Mouse (Mus musculus): ENCODE results near the gene Tmem175. TPM values are rescaled to one million over a fixed set of nuclear protein-coding genes. Genes with fewer than 3 reads are reported as not detected.

The Tmem175 gene
- polyA plus RNA-seq, 1 experiment from 2014 or later = 26.4 TPM

DNA sequence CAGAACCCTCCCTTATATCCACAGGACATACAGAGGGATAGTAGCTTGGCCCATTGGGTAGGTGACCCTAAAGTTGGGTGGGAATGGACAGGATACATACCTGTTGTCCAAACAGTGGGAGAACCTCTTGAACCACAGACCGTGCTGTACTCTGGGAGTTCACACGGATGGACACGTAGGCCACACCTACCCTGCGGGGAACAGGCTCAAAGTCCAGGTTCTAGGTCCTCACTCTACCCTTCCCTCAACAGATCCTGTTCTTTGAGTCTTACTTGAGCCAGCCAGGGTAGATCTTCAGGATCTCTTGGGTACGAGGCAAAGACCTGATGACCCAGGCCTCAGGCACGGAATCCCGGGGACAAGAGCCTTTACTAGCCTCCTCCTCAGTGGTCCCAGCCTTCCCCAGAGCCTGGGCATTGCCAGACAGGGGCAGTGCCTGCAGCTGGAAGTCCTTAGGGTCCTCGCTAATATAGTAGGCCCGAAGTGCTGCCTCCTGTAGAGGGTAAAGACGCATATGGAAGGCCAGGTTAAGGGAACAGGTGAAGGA lies 24.9 kb downstream of the Tmem175 start:
- no peaks in the 10 kb centered on the region for H3K27me3 ChIP-seq (ENCODE audit: insufficient read depth, low read length)
- ATAC-seq (ENCODE audit: insufficient read depth) = no peak
- no peak for DNase-seq
- no peak overlapping the region for H3K9ac ChIP-seq
- no peak overlapping the region for H3K4me3 ChIP-seq (ENCODE audit: low read depth, low read length)
- no peak for TF ChIP-seq CTCF (IDR thresholded peaks at IDR 0.05; ENCODE audit: low read depth)
- no peaks in the 10 kb centered on the region for H3K4me1 ChIP-seq (ENCODE audit: insufficient read depth)
- 92% methylated on average over 10 of the region's 10 CpGs for WGBS
- H3K4me2 ChIP-seq = no peak overlapping the region
- H3K36me3 ChIP-seq (ENCODE audit: insufficient read depth) = peaks cover 80% of the 10 kb centered on the region
- no peaks in the 10 kb centered on the region for H3K9me3 ChIP-seq (ENCODE audit: low read depth, low read length)
- no peak overlapping the region for H3K27ac ChIP-seq (ENCODE audit: low read depth)

DNA sequence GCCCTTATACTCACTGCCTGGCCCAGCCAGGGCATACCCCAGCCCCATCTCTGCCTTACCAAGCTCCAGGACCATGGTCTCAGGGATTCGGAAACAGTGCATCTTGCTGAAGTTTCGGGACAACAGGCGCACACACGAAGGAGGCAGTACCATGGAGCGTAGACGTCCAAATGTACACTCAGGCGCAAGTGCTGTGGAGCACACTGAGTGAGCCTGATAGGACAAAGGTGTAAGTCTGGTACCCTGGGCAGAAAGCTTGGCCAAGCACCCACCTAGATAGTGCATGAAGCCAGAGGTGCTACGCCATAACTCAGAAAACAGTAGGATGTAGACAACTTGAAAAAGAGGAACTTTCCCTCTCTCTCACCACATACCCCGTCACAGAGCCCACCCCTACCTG lies 25.8 kb downstream of the Tmem175 start:
- H3K4me3 ChIP-seq (ENCODE audit: low read depth, low read length) = no peak overlapping the region
- WGBS = 92% methylated on average over 9 of the region's 9 CpGs
- no peak overlapping the region for H3K9ac ChIP-seq
- no peak overlapping the region for H3K4me2 ChIP-seq
- H3K4me1 ChIP-seq (ENCODE audit: insufficient read depth) = no peaks in the 10 kb centered on the region
- H3K9me3 ChIP-seq (ENCODE audit: low read depth, low read length) = no peaks in the 10 kb centered on the region
- DNase-seq = no peak
- no peak overlapping the region for H3K27ac ChIP-seq (ENCODE audit: low read depth)
- no peaks in the 10 kb centered on the region for H3K27me3 ChIP-seq (ENCODE audit: insufficient read depth, low read length)
- ATAC-seq (ENCODE audit: insufficient read depth) = no peak
- TF ChIP-seq CTCF (IDR thresholded peaks at IDR 0.05; ENCODE audit: low read depth) = no peak
- H3K36me3 ChIP-seq (ENCODE audit: insufficient read depth) = peaks cover 72% of the 10 kb centered on the region

DNA sequence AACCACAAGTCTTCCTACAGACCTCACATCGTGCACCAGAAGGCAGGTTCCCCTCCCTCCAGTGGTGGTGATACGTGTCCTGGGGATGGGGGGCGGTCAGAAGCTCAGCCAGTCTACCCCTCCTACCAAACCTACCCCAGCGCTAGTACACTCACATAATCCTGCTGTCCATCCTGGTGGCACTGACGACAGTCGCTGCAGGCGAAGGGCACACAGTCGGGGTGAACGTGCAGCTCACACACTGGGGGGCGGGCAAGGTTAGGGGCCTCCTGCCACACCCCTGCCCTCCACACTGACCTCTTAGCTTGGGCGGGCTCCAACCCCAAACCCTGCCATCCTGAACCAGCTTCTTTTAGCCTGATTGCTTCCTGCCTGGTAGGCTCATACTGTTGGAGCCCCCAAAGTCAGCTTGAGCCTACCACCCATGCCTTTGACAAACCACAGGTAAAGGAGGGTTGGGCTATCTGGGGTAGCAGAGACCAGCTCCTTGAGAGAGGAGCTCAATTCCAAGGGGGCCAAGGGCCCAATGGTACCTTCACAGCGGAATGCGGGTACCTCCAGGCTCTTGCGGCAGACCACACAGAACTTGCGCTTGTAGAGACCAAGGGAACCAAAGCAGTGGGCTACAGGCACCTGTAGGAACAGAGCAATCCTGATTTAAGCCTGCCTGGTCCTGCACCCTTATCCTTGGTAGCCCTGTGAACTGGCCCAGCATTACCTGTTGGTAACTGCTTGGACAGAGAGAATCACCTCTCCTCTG lies 26.5 kb downstream of the Tmem175 start:
- peaks cover 65% of the 10 kb centered on the region for H3K36me3 ChIP-seq (ENCODE audit: insufficient read depth)
- no peak overlapping the region for H3K27ac ChIP-seq (ENCODE audit: low read depth)
- no peak overlapping the region for H3K4me2 ChIP-seq
- ATAC-seq (ENCODE audit: insufficient read depth) = no peak
- TF ChIP-seq CTCF (IDR thresholded peaks at IDR 0.05; ENCODE audit: low read depth) = no peak
- no peak overlapping the region for H3K4me3 ChIP-seq (ENCODE audit: low read depth, low read length)
- H3K4me1 ChIP-seq (ENCODE audit: insufficient read depth) = no peaks in the 10 kb centered on the region
- no peaks in the 10 kb centered on the region for H3K27me3 ChIP-seq (ENCODE audit: insufficient read depth, low read length)
- H3K9ac ChIP-seq = no peak overlapping the region
- 89% methylated on average over 15 of the region's 15 CpGs for WGBS
- no peak for DNase-seq
- no peaks in the 10 kb centered on the region for H3K9me3 ChIP-seq (ENCODE audit: low read depth, low read length)

DNA sequence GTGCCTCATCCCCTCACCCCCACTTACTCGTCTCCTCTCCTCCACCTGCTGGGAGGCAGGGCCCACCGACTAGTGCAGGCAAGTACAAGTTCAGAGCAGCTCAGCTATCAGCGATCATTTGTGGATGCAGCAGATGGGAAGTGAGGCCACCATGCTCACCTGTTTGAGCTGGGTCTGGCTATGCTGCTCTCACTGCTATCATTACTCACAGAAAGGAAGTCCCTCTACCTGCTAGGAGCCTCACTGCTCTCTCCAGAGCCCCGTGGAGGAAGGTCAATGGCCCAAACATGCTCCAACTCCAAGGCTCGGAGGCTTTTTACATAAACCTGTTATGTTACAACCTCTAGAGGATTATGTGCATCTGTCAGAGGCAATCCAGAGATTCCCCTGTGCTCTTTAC lies 27.8 kb downstream of the Tmem175 start:
- Histone ChIP-seq H3K27ac (ENCODE audit: low read depth) (no peak overlapping the region), H3K4me3 (ENCODE audit: low read depth, low read length) (no peak overlapping the region), H3K4me1 (ENCODE audit: insufficient read depth) (no peaks in the 10 kb centered on the region), H3K4me2 (no peak overlapping the region), H3K9ac (no peak overlapping the region), H3K9me3 (ENCODE audit: low read depth, low read length) (no peaks in the 10 kb centered on the region), H3K27me3 (ENCODE audit: insufficient read depth, low read length) (no peaks in the 10 kb centered on the region), H3K36me3 (ENCODE audit: insufficient read depth) (peaks cover 55% of the 10 kb centered on the region)
- ATAC-seq (ENCODE audit: insufficient read depth) (no peak), DNase-seq (no peak)
- no peak for TF ChIP-seq CTCF (IDR thresholded peaks at IDR 0.05; ENCODE audit: low read depth)
- WGBS = 74% methylated on average over 5 of the region's 5 CpGs

DNA sequence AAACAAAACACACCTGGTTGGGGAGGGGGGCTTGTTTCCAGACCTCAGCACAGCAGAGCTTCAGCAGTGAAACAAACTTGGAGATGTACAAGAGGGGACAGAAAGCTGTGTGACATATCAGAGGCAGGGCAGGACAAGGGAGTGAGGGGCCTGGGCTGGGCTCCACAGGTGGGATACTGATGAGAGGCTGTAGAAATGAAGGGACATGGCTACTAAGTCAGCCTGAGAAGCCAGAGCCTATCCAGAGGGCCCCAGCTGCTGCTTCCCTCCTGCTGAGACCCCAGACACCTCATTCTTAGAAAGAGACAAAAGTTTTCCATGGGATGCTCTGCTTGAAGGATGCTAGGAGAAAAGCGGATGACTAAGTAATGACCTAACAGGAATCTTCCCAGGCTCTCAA lies 29.0 kb downstream of the Tmem175 start:
- H3K27me3 ChIP-seq (ENCODE audit: insufficient read depth, low read length) = no peaks in the 10 kb centered on the region
- no peaks in the 10 kb centered on the region for H3K4me1 ChIP-seq (ENCODE audit: insufficient read depth)
- WGBS = 95% methylated on average over 1 of the region's 1 CpGs
- H3K4me2 ChIP-seq = no peak overlapping the region
- DNase-seq (no peak), ATAC-seq (ENCODE audit: insufficient read depth) (no peak)
- no peaks in the 10 kb centered on the region for H3K9me3 ChIP-seq (ENCODE audit: low read depth, low read length)
- no peak overlapping the region for H3K9ac ChIP-seq
- no peak overlapping the region for H3K4me3 ChIP-seq (ENCODE audit: low read depth, low read length)
- TF ChIP-seq CTCF (IDR thresholded peaks at IDR 0.05; ENCODE audit: low read depth) = no peak
- no peak overlapping the region for H3K27ac ChIP-seq (ENCODE audit: low read depth)
- peaks cover 45% of the 10 kb centered on the region for H3K36me3 ChIP-seq (ENCODE audit: insufficient read depth)

DNA sequence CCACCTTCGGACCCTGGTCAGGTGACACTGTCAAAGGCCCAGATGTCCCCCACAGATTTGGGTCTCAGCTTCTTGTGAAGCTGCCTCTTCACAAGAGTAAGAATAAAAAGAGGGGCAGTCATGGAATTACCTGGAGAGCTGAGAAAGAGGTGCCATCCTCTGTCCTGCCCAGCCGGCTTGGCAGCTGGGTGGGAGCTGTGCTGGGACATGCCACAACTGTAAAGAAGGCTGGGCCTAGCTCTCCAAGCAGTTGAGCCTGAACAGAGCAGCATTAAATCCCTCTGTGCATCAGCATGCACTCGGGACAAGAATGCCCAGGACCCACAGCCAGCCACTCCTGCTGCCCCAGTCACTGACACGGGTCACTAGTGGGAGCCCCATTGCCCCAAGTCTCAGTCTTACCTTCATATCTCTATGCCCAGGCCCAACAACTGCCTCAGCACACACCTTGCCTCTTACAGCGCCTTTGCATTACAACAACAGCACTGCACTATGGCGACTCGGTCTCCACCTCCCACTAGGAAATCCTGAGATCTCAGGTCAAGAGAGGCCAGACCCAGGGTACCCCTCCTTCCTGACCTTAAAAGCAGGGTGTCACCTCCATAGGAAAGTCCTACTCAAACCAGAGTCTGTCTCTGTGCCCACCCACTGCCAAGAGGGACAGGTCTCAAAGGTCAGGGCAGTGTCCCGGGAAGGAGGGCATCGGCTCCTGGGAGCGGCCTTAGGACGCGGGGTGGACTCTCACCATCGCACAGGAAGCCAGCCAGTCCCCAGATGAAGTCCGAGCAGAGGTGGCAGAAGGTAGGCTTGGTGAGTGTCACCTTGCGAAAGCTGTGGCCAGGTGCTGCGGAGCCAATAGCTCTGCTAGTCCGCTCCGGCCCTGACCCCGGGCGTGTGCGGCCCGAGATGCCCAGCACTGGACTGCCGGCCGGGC lies 30.4 kb downstream of the Tmem175 start, which contains the start of gene Idua:
TSS of gene Idua (plus strand) at position 634 of the 934 bp plus-strand sequence.
- Histone ChIP-seq H3K27ac (ENCODE audit: low read depth) (peak within 1 kb of the TSS; percentile 36; the same call in 1 of the 2 replicates), H3K9me3 (ENCODE audit: low read depth, low read length) (no peaks in the 10 kb centered on the region), H3K4me3 (ENCODE audit: low read depth, low read length) (peak within 1 kb of the TSS; percentile 84), H3K4me2 (peak within 1 kb of the TSS; percentile 93), H3K27me3 (ENCODE audit: insufficient read depth, low read length) (no peaks in the 10 kb centered on the region), H3K36me3 (ENCODE audit: insufficient read depth) (peaks cover 31% of the 10 kb centered on the region), H3K4me1 (ENCODE audit: insufficient read depth) (no peaks in the 10 kb centered on the region), H3K9ac (peak within 1 kb of the TSS; percentile 93)
- 11% methylated on average over 24 of the region's 24 CpGs for WGBS
- DNase-seq (no peak), ATAC-seq (ENCODE audit: insufficient read depth) (peak; percentile 75)
- TF ChIP-seq CTCF (IDR thresholded peaks at IDR 0.05; ENCODE audit: low read depth) = no peak
